Mouse (Mus musculus): ENCODE data around the gene Cfap61. TPM values are rescaled to one million over a fixed set of nuclear protein-coding genes. Genes with fewer than 3 reads are reported as not detected.
A peak's percentile ranks its signal among the peaks of the same experiment; 100 is the strongest.
"Not testable (repeated sequence)": the region's sequence is repeated elsewhere in the genome, so short reads cannot be mapped to it uniquely, and the experiment has no call there.

The Cfap61 gene
- polyA plus RNA-seq (2015; fragmentation: Nextera tagmentation; extraction: Ambion mirVana) = 2.9 and 4.7 TPM in 2 replicates

DNA sequence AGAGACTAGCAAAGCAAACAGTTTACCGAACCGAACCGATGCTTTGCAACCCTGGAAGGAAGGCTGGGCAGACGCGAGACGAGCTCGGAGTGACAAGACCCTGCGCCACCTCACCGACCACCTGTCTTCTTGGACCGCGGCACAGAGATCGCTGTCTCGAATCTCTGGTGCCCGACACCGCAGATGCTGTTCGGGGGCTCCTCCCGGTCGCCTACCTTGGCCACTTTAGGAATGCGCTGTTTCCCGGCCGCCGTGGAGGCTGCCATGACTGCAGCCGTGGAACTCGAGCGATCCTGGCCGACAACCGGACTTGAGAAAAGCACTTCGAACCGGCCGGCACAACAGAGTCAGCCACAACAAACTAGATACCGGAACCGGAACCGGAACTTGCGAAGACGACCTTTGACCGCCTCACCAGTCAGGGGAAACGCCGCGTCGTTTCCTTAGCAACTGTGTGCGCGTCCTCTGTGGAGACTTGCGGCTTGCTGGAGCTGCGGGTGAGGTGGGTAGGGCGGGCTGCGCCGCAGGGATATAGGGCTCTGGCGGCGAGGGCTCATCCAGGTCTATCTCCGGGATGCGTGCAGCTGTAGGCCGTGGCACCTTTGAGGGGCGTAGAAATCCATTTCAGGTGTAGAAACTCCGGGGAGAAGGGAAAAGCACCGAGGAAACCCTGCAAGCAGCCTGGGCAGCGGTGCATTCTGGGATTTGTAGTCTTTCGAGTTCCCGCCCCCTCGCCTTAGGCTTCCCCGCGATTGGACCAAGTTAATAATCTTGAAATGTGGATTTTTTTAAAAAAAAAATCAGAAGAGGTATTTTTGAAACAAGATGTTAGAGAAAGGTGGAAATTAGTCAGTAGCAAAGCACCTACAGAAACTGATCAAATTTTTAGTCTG, at the start of gene Cfap61, which contains the start of gene Crnkl1:
TSS of gene Cfap61 (plus strand) at position 446 of the 893 bp plus-strand sequence.
TSS of gene Crnkl1 (minus strand) at position 676 of the 893 bp plus-strand sequence.
- peak within 1 kb of the TSS; percentile 97 for H3K4me2 ChIP-seq (ENCODE audit: low read length)
- peaks cover 20% of the 10 kb centered on the region for H3K36me3 ChIP-seq (ENCODE audit: control insufficient read depth, insufficient read depth, low read length)
- ATAC-seq = peak; percentile 98
- no peak within 1 kb of the TSS for H3K27ac ChIP-seq (ENCODE audit: low read length)
- peak within 1 kb of the TSS; percentile 72 for H3K9ac ChIP-seq (ENCODE audit: low read depth, low read length)
- no peaks in the 10 kb centered on the region for H3K27me3 ChIP-seq (ENCODE audit: control insufficient read depth, insufficient read depth, low read depth, low read length)
- H3K9me3 ChIP-seq (replicated peaks; ENCODE audit: control insufficient read depth, low read length, poor library complexity, severe bottlenecking) = no peaks in the 10 kb centered on the region
- H3K4me3 ChIP-seq (ENCODE audit: low read depth, low read length) = peak within 1 kb of the TSS; percentile 62
- peaks cover 9% of the 10 kb centered on the region for H3K4me1 ChIP-seq (ENCODE audit: control insufficient read depth, insufficient read depth, low read length)
- under 1% methylated on average over 61 of the region's 61 CpGs for WGBS

GRCm38 (mm10) chr2:145884913-145885785, 49.4 kb upstream of the Cfap61 start:
- ATAC-seq = no peak
- Histone ChIP-seq H3K27me3 (ENCODE audit: control insufficient read depth, insufficient read depth, low read depth, low read length) (no peaks in the 10 kb centered on the region), H3K27ac (ENCODE audit: low read length) (no peak overlapping the region), H3K4me1 (ENCODE audit: control insufficient read depth, insufficient read depth, low read length) (no peaks in the 10 kb centered on the region), H3K9me3 (replicated peaks; ENCODE audit: control insufficient read depth, low read length, poor library complexity, severe bottlenecking) (no peaks in the 10 kb centered on the region), H3K4me2 (ENCODE audit: low read length) (no peak overlapping the region), H3K9ac (ENCODE audit: low read depth, low read length) (no peak overlapping the region), H3K36me3 (ENCODE audit: control insufficient read depth, insufficient read depth, low read length) (peaks cover 6% of the 10 kb centered on the region; the same call in 1 of the 2 replicates), H3K4me3 (ENCODE audit: low read depth, low read length) (no peak overlapping the region)
- 79% methylated on average over 14 of the region's 14 CpGs for WGBS

DNA sequence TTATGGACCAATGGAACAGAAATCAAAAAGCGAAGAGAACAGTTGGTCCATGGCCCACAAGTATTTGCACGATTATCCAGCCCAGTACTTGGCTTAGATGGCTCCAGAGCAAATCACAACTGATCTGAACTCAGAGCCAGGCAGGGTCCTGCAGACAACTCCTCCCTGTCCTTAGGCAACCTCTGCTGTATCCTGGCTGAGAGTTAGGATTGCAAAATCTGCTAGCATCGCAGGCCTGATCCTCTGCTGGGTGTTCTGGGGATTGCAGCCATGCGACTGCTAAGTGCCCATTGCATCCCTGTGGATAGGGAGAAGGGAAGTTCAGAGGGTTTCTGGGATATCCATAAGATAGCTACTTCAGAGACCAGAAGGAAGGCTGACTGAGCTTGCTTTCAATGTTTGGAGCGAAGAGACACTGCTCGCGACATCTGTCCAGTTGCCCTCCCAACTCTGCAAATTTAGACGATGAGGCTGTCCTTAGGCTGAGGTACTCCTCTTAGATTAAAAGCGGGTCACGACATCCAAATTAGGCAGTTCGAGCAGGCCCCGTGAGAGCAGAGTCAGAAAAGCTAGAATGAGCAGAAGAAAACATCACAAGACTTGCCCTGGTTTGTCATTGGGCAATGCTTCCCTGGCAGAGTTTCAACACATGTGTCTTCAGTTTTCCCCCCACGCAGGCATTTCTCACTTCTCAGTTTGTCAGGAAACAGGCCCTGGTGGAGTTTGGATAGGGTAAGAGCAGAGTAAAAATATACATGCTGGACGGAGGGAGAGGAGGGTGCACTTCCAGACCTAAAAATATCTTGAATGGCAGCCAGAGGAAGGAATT, 46.4 kb upstream of the Cfap61 start:
- peaks cover 6% of the 10 kb centered on the region; the same call in 1 of the 2 replicates for H3K36me3 ChIP-seq (ENCODE audit: control insufficient read depth, insufficient read depth, low read length)
- H3K9me3 ChIP-seq (replicated peaks; ENCODE audit: control insufficient read depth, low read length, poor library complexity, severe bottlenecking) = no peaks in the 10 kb centered on the region
- H3K27ac ChIP-seq (ENCODE audit: low read length) = no peak overlapping the region
- WGBS = 68% methylated on average over 14 of the region's 14 CpGs
- H3K4me2 ChIP-seq (ENCODE audit: low read length) = no peak overlapping the region
- no peak overlapping the region for H3K9ac ChIP-seq (ENCODE audit: low read depth, low read length)
- H3K4me3 ChIP-seq (ENCODE audit: low read depth, low read length) = no peak overlapping the region
- H3K27me3 ChIP-seq (ENCODE audit: control insufficient read depth, insufficient read depth, low read depth, low read length) = no peaks in the 10 kb centered on the region
- no peak for ATAC-seq
- H3K4me1 ChIP-seq (ENCODE audit: control insufficient read depth, insufficient read depth, low read length) = no peaks in the 10 kb centered on the region

DNA sequence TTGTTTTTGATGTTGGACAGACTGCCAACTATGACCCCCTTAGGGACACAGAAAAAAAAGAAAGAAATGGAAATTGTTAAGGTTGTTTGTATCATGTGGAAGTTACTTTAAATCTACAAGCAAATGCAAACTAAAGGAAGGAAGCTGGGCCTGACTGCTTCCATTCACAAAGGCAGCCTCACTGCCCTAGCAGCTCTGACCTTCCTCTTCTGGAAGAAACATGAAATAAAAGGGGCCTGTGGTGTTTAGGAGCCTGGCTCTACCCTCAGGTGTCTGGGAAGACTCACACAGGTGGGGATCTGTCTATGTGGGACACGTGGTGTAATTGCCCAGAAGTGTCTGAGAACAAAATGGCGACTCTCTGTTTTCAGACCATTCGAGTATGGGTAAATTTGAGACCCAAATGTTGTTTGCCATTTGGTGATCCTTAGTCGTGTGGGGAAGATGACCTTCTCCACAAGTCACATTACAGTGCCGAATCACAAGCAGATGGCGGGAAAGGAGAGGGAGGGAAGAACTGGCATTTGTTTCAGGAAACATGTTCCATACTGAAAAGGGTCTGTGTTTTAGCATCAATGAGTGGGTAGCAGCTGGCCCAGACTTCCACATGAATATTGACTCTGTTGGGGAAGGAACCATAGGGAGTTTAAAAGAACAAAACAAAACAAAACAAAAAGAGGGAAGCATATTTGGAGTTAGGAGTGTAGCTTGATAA, 45.7 kb upstream of the Cfap61 start:
- 70% methylated on average over 6 of the region's 6 CpGs for WGBS
- Histone ChIP-seq H3K9ac (ENCODE audit: low read depth, low read length) (no peak overlapping the region), H3K36me3 (ENCODE audit: control insufficient read depth, insufficient read depth, low read length) (peaks cover 6% of the 10 kb centered on the region; the same call in 1 of the 2 replicates), H3K4me2 (ENCODE audit: low read length) (no peak overlapping the region), H3K4me1 (ENCODE audit: control insufficient read depth, insufficient read depth, low read length) (no peaks in the 10 kb centered on the region), H3K27ac (ENCODE audit: low read length) (no peak overlapping the region), H3K27me3 (ENCODE audit: control insufficient read depth, insufficient read depth, low read depth, low read length) (no peaks in the 10 kb centered on the region), H3K4me3 (ENCODE audit: low read depth, low read length) (no peak overlapping the region), H3K9me3 (replicated peaks; ENCODE audit: control insufficient read depth, low read length, poor library complexity, severe bottlenecking) (no peaks in the 10 kb centered on the region)
- no peak for ATAC-seq

GRCm38 (mm10) chr2:145890571-145890970, 44.0 kb upstream of the Cfap61 start:
- H3K4me1 ChIP-seq (ENCODE audit: control insufficient read depth, insufficient read depth, low read length) = no peaks in the 10 kb centered on the region
- 93% methylated on average over 2 of the region's 2 CpGs for WGBS
- H3K4me2 ChIP-seq (ENCODE audit: low read length) = no peak overlapping the region
- H3K36me3 ChIP-seq (ENCODE audit: control insufficient read depth, insufficient read depth, low read length) = peaks cover 5% of the 10 kb centered on the region; the same call in 1 of the 2 replicates
- no peaks in the 10 kb centered on the region for H3K9me3 ChIP-seq (replicated peaks; ENCODE audit: control insufficient read depth, low read length, poor library complexity, severe bottlenecking)
- no peak overlapping the region for H3K4me3 ChIP-seq (ENCODE audit: low read depth, low read length)
- H3K9ac ChIP-seq (ENCODE audit: low read depth, low read length) = no peak overlapping the region
- H3K27ac ChIP-seq (ENCODE audit: low read length) = no peak overlapping the region
- H3K27me3 ChIP-seq (ENCODE audit: control insufficient read depth, insufficient read depth, low read depth, low read length) = no peaks in the 10 kb centered on the region
- no peak for ATAC-seq

DNA sequence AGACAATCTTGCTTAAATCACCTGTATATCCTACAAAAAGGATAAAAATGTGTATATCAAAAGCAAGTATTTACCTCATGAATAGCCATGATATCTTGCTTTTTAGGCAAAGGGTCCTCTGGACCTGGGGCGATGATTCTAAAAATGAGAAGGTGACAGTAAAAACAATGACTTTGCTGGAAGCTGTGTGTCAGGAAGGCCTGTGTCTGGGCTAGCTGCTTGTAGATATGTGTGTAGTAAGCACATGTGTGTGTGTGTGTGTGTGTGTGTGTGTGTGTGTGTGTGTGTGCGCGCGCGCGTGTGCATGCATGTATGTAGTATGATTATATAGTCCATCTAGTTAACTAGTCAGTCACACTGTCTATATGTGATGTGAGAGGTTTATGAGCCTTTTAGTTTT, 40.8 kb upstream of the Cfap61 start:
- Histone ChIP-seq H3K4me2 (ENCODE audit: low read length) (no peak overlapping the region), H3K9ac (ENCODE audit: low read depth, low read length) (no peak overlapping the region), H3K4me1 (ENCODE audit: control insufficient read depth, insufficient read depth, low read length) (no peaks in the 10 kb centered on the region), H3K27ac (ENCODE audit: low read length) (no peak overlapping the region), H3K36me3 (ENCODE audit: control insufficient read depth, insufficient read depth, low read length) (no peaks in the 10 kb centered on the region), H3K9me3 (replicated peaks; ENCODE audit: control insufficient read depth, low read length, poor library complexity, severe bottlenecking) (no peaks in the 10 kb centered on the region), H3K27me3 (ENCODE audit: control insufficient read depth, insufficient read depth, low read depth, low read length) (no peaks in the 10 kb centered on the region), H3K4me3 (ENCODE audit: low read depth, low read length) (no peak overlapping the region)
- no peak for ATAC-seq
- WGBS = 100% methylated on average over 6 of the region's 6 CpGs

GRCm38 (mm10) chr2:145898106-145898505, 36.5 kb upstream of the Cfap61 start:
- Histone ChIP-seq H3K27ac (ENCODE audit: low read length) (no peak overlapping the region), H3K4me2 (ENCODE audit: low read length) (no peak overlapping the region), H3K4me1 (ENCODE audit: control insufficient read depth, insufficient read depth, low read length) (no peaks in the 10 kb centered on the region), H3K27me3 (ENCODE audit: control insufficient read depth, insufficient read depth, low read depth, low read length) (no peaks in the 10 kb centered on the region), H3K4me3 (ENCODE audit: low read depth, low read length) (no peak overlapping the region), H3K9me3 (replicated peaks; ENCODE audit: control insufficient read depth, low read length, poor library complexity, severe bottlenecking) (no peaks in the 10 kb centered on the region), H3K36me3 (ENCODE audit: control insufficient read depth, insufficient read depth, low read length) (no peaks in the 10 kb centered on the region), H3K9ac (ENCODE audit: low read depth, low read length) (no peak overlapping the region)
- ATAC-seq = no peak
- WGBS = 81% methylated on average over 9 of the region's 9 CpGs

- 77% methylated on average over 7 of the region's 8 CpGs for WGBS
- H3K36me3 ChIP-seq (ENCODE audit: control insufficient read depth, insufficient read depth, low read length); H3K4me3 ChIP-seq (ENCODE audit: low read depth, low read length); H3K9me3 ChIP-seq (replicated peaks; ENCODE audit: control insufficient read depth, low read length, poor library complexity, severe bottlenecking); H3K27me3 ChIP-seq (ENCODE audit: control insufficient read depth, insufficient read depth, low read depth, low read length); H3K4me1 ChIP-seq (ENCODE audit: control insufficient read depth, insufficient read depth, low read length); H3K27ac ChIP-seq (ENCODE audit: low read length); ATAC-seq; H3K4me2 ChIP-seq (ENCODE audit: low read length); H3K9ac ChIP-seq (ENCODE audit: low read depth, low read length): not testable (repeated sequence)
Observed at GRCm38 (mm10) chr2:145900318-145900717, 34.3 kb upstream of the Cfap61 start.
